In the genomic region with DNA sequence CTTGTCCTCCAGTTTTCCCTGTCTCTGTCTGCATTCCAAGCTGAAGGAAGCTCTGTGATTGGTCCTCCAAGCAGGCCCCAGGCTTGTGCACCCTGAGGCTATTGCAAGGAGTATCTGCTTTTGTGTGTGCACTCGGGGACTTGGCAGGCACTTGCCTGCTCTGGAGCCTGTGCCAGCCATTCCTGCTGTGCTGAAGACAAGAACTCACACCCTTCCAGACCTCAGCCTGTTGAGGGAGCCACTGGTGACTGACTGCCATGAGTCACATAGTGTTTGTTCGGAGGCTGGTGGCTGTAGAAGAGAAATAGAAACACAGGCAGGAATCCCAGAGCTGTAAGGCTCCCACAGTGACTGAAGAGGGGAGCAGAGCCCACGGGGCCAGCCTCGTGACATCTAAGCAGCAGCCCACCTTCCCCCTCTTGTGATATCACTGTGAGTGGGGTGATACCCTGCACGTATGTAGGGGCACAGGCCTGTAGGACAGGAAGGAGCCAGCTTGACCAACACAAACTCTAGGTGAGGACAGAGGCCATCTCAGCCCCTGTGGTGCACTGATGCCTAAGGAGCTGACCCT, we compare ENCODE assay signal across 9 mouse cellular contexts. TPM values are rescaled to one million over a fixed set of nuclear protein-coding genes. Genes with fewer than 3 reads are reported as not detected.
DNase-seq lines count a peak whose midpoint lies in the region; ATAC-seq and TF ChIP-seq lines count a peak whose summit lies in the region.
"Had no signal": no experiment of that assay in that cellular context is flagged by ENCODE, and none has a peak within 500 bp of the region (broad histone marks: within the 10 kb centered on the region; RNA-seq: fewer than 3 reads in every experiment).

No protein-coding gene starts in this region.

- no peak overlapping the region for H3K9ac ChIP-seq in neural tube, embryonic 13.5 days
- no peak overlapping the region for H3K9ac ChIP-seq in limb, embryonic 14.5 days (ENCODE audit: low read depth, low read length, severe bottlenecking)
- no peak overlapping the region; the same call in 1 of the 2 replicates for H3K9ac ChIP-seq in stomach, embryonic 16.5 days (ENCODE audit: low read length)
- H3K9ac ChIP-seq: neural tube, embryonic 12.5 days had no signal

- DNase-seq in neural tube, embryonic 10.5 days (ENCODE audit: extremely low spot score, low spot score): no peak
- DNase-seq in heart, postnatal 10 days: peak; percentile 60 to 70
- DNase-seq in limb, embryonic 14.5 days (ENCODE audit: low spot score): no peak
- DNase-seq in testis, postnatal 10 days (ENCODE audit: low spot score): no peak
- DNase-seq in embryo, embryonic 9.5 days (ENCODE audit: extremely low spot score): no peak

- H3K4me2 ChIP-seq in neural tube, embryonic 13.5 days: no peak overlapping the region
- no peak overlapping the region for H3K4me2 ChIP-seq in limb, embryonic 14.5 days (replicated peaks; ENCODE audit: low read depth, low read length, severe bottlenecking)
- H3K4me2 ChIP-seq in stomach, embryonic 16.5 days (ENCODE audit: low read depth, low read length): no peak overlapping the region
- H3K4me2 ChIP-seq: neural tube, embryonic 12.5 days had no signal

- H3K36me3 ChIP-seq in neural tube, embryonic 13.5 days: peaks cover 29% of the 10 kb centered on the region
- H3K36me3 ChIP-seq in limb, embryonic 14.5 days (ENCODE audit: control insufficient read depth, insufficient read depth, low read length): peaks cover 27% of the 10 kb centered on the region
- H3K36me3 ChIP-seq in stomach, embryonic 16.5 days (ENCODE audit: control insufficient read depth, insufficient read depth, low read length): no peaks in the 10 kb centered on the region; the same call in 1 of the 2 replicates

- intact Hi-C loops in heart, postnatal 10 days (cut with DNase I): no loop called here

- peak overlapping the region; percentile 49 for H3K27ac ChIP-seq in neural tube, embryonic 13.5 days (replicated peaks)
- H3K27ac ChIP-seq in embryonic fibroblast, embryonic 13.5 days (ENCODE audit: insufficient read depth, low read length): no peak overlapping the region
- H3K27ac ChIP-seq in limb, embryonic 14.5 days (replicated peaks; ENCODE audit: low read depth, low read length): peak overlapping the region; percentile 38; the same call in 1 of the 2 replicates
- H3K27ac ChIP-seq in stomach, embryonic 16.5 days (ENCODE audit: low read length): peak overlapping the region; percentile 34; the same call in 1 of the 2 replicates
- H3K27ac ChIP-seq: neural tube, embryonic 12.5 days had no signal

- H3K4me3 ChIP-seq in neural tube, embryonic 13.5 days: no peak overlapping the region
- no peak overlapping the region for H3K4me3 ChIP-seq in embryonic fibroblast, embryonic 13.5 days (ENCODE audit: insufficient read depth, low read length)
- H3K4me3 ChIP-seq in limb, embryonic 14.5 days (replicated peaks; ENCODE audit: low read length): no peak overlapping the region
- no peak overlapping the region for H3K4me3 ChIP-seq in stomach, embryonic 16.5 days (replicated peaks; ENCODE audit: low read length)
- H3K4me3 ChIP-seq: neural tube, embryonic 12.5 days had no signal

- ATAC-seq in neural tube, embryonic 13.5 days (ENCODE audit: low read depth): peak; percentile 70; the same call in 1 of the 2 replicates
- ATAC-seq in limb, embryonic 14.5 days (ENCODE audit: low FRiP score, low read depth): no peak
- ATAC-seq in stomach, embryonic 16.5 days (ENCODE audit: insufficient read depth, low FRiP score): no peak

- TF ChIP-seq CTCF in embryonic fibroblast, embryonic 13.5 days (IDR thresholded peaks at IDR 0.05; ENCODE audit: borderline replicate concordance, insufficient read depth, low read length): peak; percentile 15; the same call in 1 of the 2 replicates

- H3K27me3 ChIP-seq in neural tube, embryonic 13.5 days: no peaks in the 10 kb centered on the region
- no peaks in the 10 kb centered on the region for H3K27me3 ChIP-seq in limb, embryonic 14.5 days (ENCODE audit: control insufficient read depth, insufficient read depth, low read length)
- no peaks in the 10 kb centered on the region for H3K27me3 ChIP-seq in stomach, embryonic 16.5 days (ENCODE audit: control insufficient read depth, insufficient read depth, low read length)
- H3K27me3 ChIP-seq: neural tube, embryonic 12.5 days had no signal

- no peak for TF ChIP-seq POLR2A in embryonic fibroblast, embryonic 13.5 days (IDR thresholded peaks at IDR 0.05; ENCODE audit: low read depth, low read length)
- no peak for TF ChIP-seq POLR2A in limb, embryonic 14.5 days (IDR thresholded peaks at IDR 0.05; ENCODE audit: borderline replicate concordance, extremely low read depth, insufficient read depth, insufficient read length)

- H3K4me1 ChIP-seq in neural tube, embryonic 13.5 days (replicated peaks): peaks cover 11% of the 10 kb centered on the region
- no peaks in the 10 kb centered on the region; the same call in 1 of the 2 replicates for H3K4me1 ChIP-seq in embryonic fibroblast, embryonic 13.5 days (ENCODE audit: control insufficient read depth, insufficient read depth, low read length)
- H3K4me1 ChIP-seq in limb, embryonic 14.5 days (ENCODE audit: control insufficient read depth, insufficient read depth, low read length): peaks cover 19% of the 10 kb centered on the region
- H3K4me1 ChIP-seq in stomach, embryonic 16.5 days (ENCODE audit: control insufficient read depth, insufficient read depth, low read length): peaks cover 3% of the 10 kb centered on the region; the same call in 1 of the 2 replicates

- no peaks in the 10 kb centered on the region for H3K9me3 ChIP-seq in neural tube, embryonic 13.5 days
- H3K9me3 ChIP-seq in limb, embryonic 14.5 days (ENCODE audit: control insufficient read depth, low read length): no peaks in the 10 kb centered on the region
- no peaks in the 10 kb centered on the region for H3K9me3 ChIP-seq in stomach, embryonic 16.5 days (replicated peaks; ENCODE audit: control insufficient read depth, low read length)
- H3K9me3 ChIP-seq: neural tube, embryonic 12.5 days had no signal

- 43% methylated on average over 5 of the region's 5 CpGs for WGBS in neural tube, embryonic 13.5 days
- 51% methylated on average over 5 of the region's 5 CpGs for WGBS in limb, embryonic 14.5 days
- WGBS in stomach, embryonic 16.5 days: 70% methylated on average over 5 of the region's 5 CpGs

RNA-seq across cellular contexts. Expression of a gene that starts 31.6 kb away (rescaled TPM):
- polyA plus RNA-seq in neural tube, embryonic 13.5 days (2015; fragmentation: Nextera tagmentation; extraction: Ambion mirVana): 4.3 TPM in 2 replicates
- polyA plus RNA-seq in embryonic fibroblast, embryonic 13.5 days (2011; ENCODE audit: insufficient read length, low read depth, missing spikeins): 40.9 and 41.4 TPM in 2 replicates
- 10 to 100 TPM; 10.6 to 14.8 TPM for total RNA-seq in heart, postnatal 10 days (2021)
- 7.5 and 8.6 TPM in 2 replicates for polyA plus RNA-seq in limb, embryonic 14.5 days (2012; rRNA removed)
- 3.9 and 4.5 TPM in 2 replicates for polyA plus RNA-seq in limb, embryonic 14.5 days (2014; fragmentation: Nextera tagmentation; extraction: Ambion mirVana)
- 38.1 and 39.7 TPM in 2 replicates for polyA plus RNA-seq in stomach, embryonic 16.5 days (2015; fragmentation: Nextera tagmentation; extraction: Ambion mirVana)

RNA-seq across cellular contexts. Expression of a gene that starts 50.0 kb away (rescaled TPM):
- polyA plus RNA-seq in neural tube, embryonic 13.5 days (2015; fragmentation: Nextera tagmentation; extraction: Ambion mirVana): 0.27 TPM in 1 of 2 replicates, not detected in the other
- 82.0 and 82.8 TPM in 2 replicates for polyA plus RNA-seq in embryonic fibroblast, embryonic 13.5 days (2011; ENCODE audit: insufficient read length, low read depth, missing spikeins)
- total RNA-seq in heart, postnatal 10 days (2021): 1 to 10 TPM; 2.0 to 2.2 TPM
- polyA plus RNA-seq in limb, embryonic 14.5 days (2012; rRNA removed): 49.9 and 63.3 TPM in 2 replicates
- 1.9 TPM in 1 of 2 replicates, not detected in the other for polyA plus RNA-seq in limb, embryonic 14.5 days (2014; fragmentation: Nextera tagmentation; extraction: Ambion mirVana)
- 7.4 and 11.0 TPM in 2 replicates for polyA plus RNA-seq in stomach, embryonic 16.5 days (2015; fragmentation: Nextera tagmentation; extraction: Ambion mirVana)
- polyA plus RNA-seq: neural tube, embryonic 12.5 days had no signal

RNA-seq across cellular contexts. Expression of a gene that starts 50.5 kb away (rescaled TPM):
- 116 and 125 TPM in 2 replicates for polyA plus RNA-seq in neural tube, embryonic 13.5 days (2015; fragmentation: Nextera tagmentation; extraction: Ambion mirVana)
- 73.6 and 83.9 TPM in 2 replicates for polyA plus RNA-seq in embryonic fibroblast, embryonic 13.5 days (2011; ENCODE audit: insufficient read length, low read depth, missing spikeins)
- total RNA-seq in heart, postnatal 10 days (2021): 10 to 100 TPM; 57.2 to 69.2 TPM
- 126 and 131 TPM in 2 replicates for polyA plus RNA-seq in limb, embryonic 14.5 days (2012; rRNA removed)
- polyA plus RNA-seq in limb, embryonic 14.5 days (2014; fragmentation: Nextera tagmentation; extraction: Ambion mirVana): 95.9 and 109 TPM in 2 replicates
- 118 and 141 TPM in 2 replicates for polyA plus RNA-seq in stomach, embryonic 16.5 days (2015; fragmentation: Nextera tagmentation; extraction: Ambion mirVana)

Comparison
In these comparisons a context has a peak if more than half of its experiments do, and no peak if none do; other contexts are left out.
1. DNase-seq: peak in heart, postnatal 10 days (2 of 2); none in neural tube, embryonic 10.5 days (single experiment), limb, embryonic 14.5 days (single experiment), testis, postnatal 10 days (single experiment) and embryo, embryonic 9.5 days (single experiment).